Mouse (Mus musculus) embryo, embryonic 10.5 days (tissue): ENCODE measurements at regions not wholly inside any gene's neighbourhood (a gene's known extent, or its start where the extent isn't known, plus 50 kb on each side); places are given as distances from the start of the nearest gene placed in this dataset.

Experiments
- DNase-seq: peaks from one replicate; pipeline ENCODE4 v3.0.0-alpha.2; 2015; ENCODE audit warnings: low spot score

- DNase-seq = no peak
Observed at GRCm38 (mm10) chr2:173334856-173335595, 58.7 kb upstream of the Pmepa1 start.

- DNase-seq = no peak
Observed at GRCm38 (mm10) chr2:173335859-173336258, 59.5 kb upstream of the Pmepa1 start.

- DNase-seq = no peak
Observed at GRCm38 (mm10) chr2:173337666-173338065, 61.3 kb upstream of the Pmepa1 start.

- no peak for DNase-seq
Observed at GRCm38 (mm10) chr2:173338671-173339070, 62.3 kb upstream of the Pmepa1 start.

GRCm38 (mm10) chr2:173339211-173339610 lies 62.9 kb upstream of the Pmepa1 start:
- no peak for DNase-seq

- DNase-seq = peak; percentile 63
Observed at GRCm38 (mm10) chr2:173340044-173340601, 63.8 kb upstream of the Pmepa1 start.

- DNase-seq = no peak
Observed at GRCm38 (mm10) chr2:173342605-173343260, 66.4 kb upstream of the Pmepa1 start.

GRCm38 (mm10) chr2:173343665-173344064 lies 67.3 kb upstream of the Pmepa1 start:
- no peak for DNase-seq

- no peak for DNase-seq
Observed at GRCm38 (mm10) chr2:173344221-173344620, 67.9 kb upstream of the Pmepa1 start.

GRCm38 (mm10) chr2:173347341-173347740 lies 71.0 kb upstream of the Pmepa1 start:
- no peak for DNase-seq

- DNase-seq = no peak
Observed at GRCm38 (mm10) chr2:173348757-173349156, 72.4 kb upstream of the Pmepa1 start.

- DNase-seq = no peak
Observed at GRCm38 (mm10) chr2:173349510-173349909, 73.2 kb upstream of the Pmepa1 start.

GRCm38 (mm10) chr2:173349910-173350309 lies 73.6 kb upstream of the Pmepa1 start:
- DNase-seq = no peak

GRCm38 (mm10) chr2:173350405-173350804 lies 74.1 kb upstream of the Pmepa1 start:
- DNase-seq = no peak

- no peak for DNase-seq
Observed at GRCm38 (mm10) chr2:173350831-173351230, 74.5 kb upstream of the Pmepa1 start.

- DNase-seq = peak; percentile 68
Observed at GRCm38 (mm10) chr2:173351831-173352755, 75.8 kb upstream of the Pmepa1 start.

- peak; percentile 55 for DNase-seq
Observed at GRCm38 (mm10) chr2:173352756-173353139, 76.4 kb upstream of the Pmepa1 start.

GRCm38 (mm10) chr2:173353435-173354241 lies 77.3 kb upstream of the Pmepa1 start:
- DNase-seq = no peak

- no peak for DNase-seq
Observed at GRCm38 (mm10) chr2:173356786-173357185, 80.5 kb upstream of the Pmepa1 start.

GRCm38 (mm10) chr2:173365441-173366166 lies 89.3 kb upstream of the Pmepa1 start:
- no peak for DNase-seq

GRCm38 (mm10) chr2:173366734-173367133 lies 90.4 kb upstream of the Pmepa1 start:
- DNase-seq = no peak
